Mouse (Mus musculus): Measurements from ENCODE around the gene Kcnc1.

Kcnc1 gene

GRCm38 (mm10) chr7:46475464-46475863 lies 79.2 kb downstream of the Kcnc1 start:
- DNase-seq (ENCODE audit: low spot score) = no peak

DNA sequence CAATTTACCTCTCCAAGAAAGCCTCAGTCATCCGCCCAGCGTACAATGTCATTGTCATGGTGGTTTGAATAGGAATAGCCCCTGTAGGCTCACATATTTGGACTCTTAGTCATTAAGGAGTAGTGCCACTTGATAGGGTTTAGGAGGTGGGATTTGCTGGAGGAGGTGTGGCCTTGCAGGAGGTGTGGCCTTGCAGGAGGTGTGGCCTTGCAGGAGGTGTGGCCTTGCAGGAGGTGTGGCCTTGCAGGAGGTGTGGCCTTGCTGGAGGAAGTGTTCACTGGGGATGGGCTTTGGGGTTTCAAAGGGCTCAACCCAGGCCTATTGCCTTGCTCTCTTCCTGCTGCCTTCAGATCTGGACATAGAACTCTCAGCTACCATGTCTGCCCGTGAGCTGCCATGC lies 81.2 kb downstream of the Kcnc1 start:
- DNase-seq (ENCODE audit: low spot score) = no peak

DNA sequence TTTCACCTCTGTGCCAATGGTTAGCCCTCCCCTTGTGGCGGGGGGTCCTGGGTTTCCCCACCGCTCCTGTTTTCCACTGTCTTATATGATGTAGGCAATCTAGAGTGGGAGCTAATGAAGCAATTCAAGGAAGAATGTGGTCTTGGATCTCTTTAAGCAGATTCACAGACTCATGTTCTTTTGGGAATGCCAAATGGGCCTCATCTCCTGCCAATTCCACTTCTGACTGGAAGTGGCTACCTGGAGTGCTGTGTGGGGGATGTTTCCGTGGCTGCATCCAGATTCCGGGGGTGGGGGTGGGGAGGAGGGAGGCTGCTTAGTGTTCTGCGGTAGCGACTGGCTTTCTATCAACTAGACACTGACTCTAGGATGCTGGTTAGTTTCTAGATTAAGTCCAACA lies 83.5 kb downstream of the Kcnc1 start:
- no peak for DNase-seq (ENCODE audit: low spot score)

DNA sequence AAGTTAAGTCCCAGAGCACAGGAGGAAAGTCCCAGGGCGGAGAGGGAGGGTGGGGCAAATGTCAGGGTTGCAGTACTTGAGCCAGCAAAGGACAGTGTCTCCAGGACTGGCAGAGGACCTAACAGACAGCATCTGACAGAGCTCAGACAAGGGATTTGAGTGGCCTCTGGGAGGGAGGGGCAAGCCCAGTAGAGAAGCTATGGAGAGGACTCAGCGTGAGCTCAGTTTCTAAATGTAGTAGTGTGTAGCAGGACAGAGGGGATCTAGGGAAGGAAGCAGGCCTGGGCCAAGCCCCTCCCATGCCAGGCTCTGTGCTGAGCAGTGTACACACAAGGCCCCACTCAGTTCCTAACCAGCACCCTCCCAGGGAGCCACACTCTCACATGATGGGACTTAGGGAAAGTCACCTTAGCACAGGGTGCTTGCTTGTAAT lies 85.8 kb downstream of the Kcnc1 start:
- no peak for DNase-seq (ENCODE audit: low spot score)

GRCm38 (mm10) chr7:46483050-46483449 lies 86.8 kb downstream of the Kcnc1 start:
- no peak for DNase-seq (ENCODE audit: low spot score)

DNA sequence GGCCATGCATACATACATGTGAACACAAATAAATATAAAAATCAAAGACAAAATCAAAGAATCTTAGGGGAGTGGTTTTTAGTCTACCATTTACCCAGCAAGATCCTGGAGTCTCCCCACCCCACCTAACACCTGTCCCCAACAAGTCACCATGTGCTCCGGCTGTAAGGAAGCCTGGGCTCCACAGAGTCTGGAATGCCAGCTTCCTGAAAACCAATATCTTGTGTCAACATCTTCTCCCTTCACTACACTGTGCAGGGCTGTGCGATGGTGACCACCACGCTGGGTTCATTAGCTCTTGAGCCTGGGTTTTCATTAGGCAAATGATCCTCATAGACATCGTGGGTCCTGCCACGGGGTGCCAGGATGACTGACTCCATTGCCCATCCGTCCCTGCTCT lies 87.9 kb downstream of the Kcnc1 start:
- DNase-seq (ENCODE audit: low spot score) = no peak

DNA sequence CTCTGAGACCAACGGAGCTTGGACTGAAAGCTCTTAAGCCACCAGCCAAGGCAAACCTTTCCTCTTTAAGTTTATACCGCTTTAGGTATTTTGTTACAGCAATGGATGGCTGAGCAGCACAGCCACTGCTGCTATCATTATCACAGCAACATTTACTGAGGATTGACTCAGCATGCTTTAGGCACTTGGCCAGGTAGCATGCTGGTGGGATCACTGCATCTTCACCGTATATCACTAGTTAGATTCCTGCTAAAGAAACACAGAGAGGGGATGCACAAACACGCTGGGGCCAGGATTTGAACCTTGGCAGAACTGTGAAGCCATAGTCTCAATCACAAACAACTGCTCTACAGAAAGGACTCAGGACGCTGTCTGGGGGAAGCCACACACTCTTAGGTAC lies 90.5 kb downstream of the Kcnc1 start:
- no peak for DNase-seq (ENCODE audit: low spot score)

GRCm38 (mm10) chr7:46487354-46487753 lies 91.1 kb downstream of the Kcnc1 start:
- no peak for DNase-seq (ENCODE audit: low spot score)

Measured in ovary, adult 18-20 months (tissue).